Mouse (Mus musculus) CH12.LX (cell line): ENCODE measurements around the gene Rnf113a1.

Experiments
- CTCF ChIP-seq, 2 experiments: IDR thresholded peaks in 1 of 2; conservative IDR thresholded peaks in 1 of 2; 2 replicates each; pipeline ENCODE4 v1.5.1; 2011 to 2012; ENCODE audit warnings: low read depth in 2 of 2, low read length in 2 of 2, improper control_type of control experiment in 1 of 2, inconsistent platforms in 1 of 2, mild to moderate bottlenecking in 1 of 2, moderate library complexity in 1 of 2
- POLR2A ChIP-seq: IDR thresholded peaks from 2 replicates; pipeline ENCODE4 v1.6.1; 2011; ENCODE audit warnings: low read depth, mild to moderate bottlenecking, improper control_type of control experiment, low read length
- USF1 ChIP-seq: IDR thresholded peaks from 2 replicates; pipeline ENCODE4 v1.6.1; 2014; ENCODE audit warnings: low read depth, mild to moderate bottlenecking, inconsistent platforms, low read length, improper control_type of control experiment
- ZNF384 ChIP-seq: IDR thresholded peaks from 2 replicates; pipeline ENCODE4 v1.6.1; 2012; ENCODE audit warnings: low read depth, low read length, improper control_type of control experiment, inconsistent platforms

DNA sequence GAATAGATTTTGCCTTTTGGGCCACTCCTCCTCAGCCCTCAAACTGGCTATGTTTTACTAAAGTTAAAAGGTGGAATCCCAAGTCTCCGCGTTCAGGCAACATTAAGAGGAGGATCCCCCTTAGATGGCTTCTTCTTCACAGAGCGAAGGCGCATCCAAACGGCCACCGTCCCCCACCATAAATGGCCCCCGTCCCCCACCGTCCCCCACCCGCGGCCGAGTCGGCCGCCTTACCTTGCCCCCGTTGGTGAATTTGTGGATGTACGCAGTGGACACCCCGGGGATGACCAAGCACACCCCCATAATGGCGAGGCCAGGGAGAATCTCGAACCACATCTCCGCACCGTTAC is 315 bp upstream of the Rnf113a1 start:
- TF ChIP-seq CTCF (conservative IDR thresholded peaks at IDR 0.05 in 1 of 2, IDR thresholded peaks at IDR 0.05 in 1 of 2; ENCODE audit: low read depth in 2 of 2, low read length in 2 of 2), result no peak
- TF ChIP-seq ZNF384, result no peak
- TF ChIP-seq POLR2A, result no peak
- TF ChIP-seq USF1, result no peak
